11 mouse cellular contexts compared by ENCODE assay signal in genomic region chr3:116421121-116421520, GRCm38 (mm10). TPM values are rescaled to one million over a fixed set of nuclear protein-coding genes. Genes with fewer than 3 reads are reported as not detected.
DNase-seq lines count a peak whose midpoint lies in the region; ATAC-seq lines count a peak whose summit lies in the region.
"Had no signal": no experiment of that assay in that cellular context is flagged by ENCODE, and none has a peak within 500 bp of the region (broad histone marks: within the 10 kb centered on the region; RNA-seq: fewer than 3 reads in every experiment).

No protein-coding gene starts in this region.

- peaks cover 17% of the 10 kb centered on the region for H3K4me1 ChIP-seq in limb, embryonic 12.5 days (replicated peaks)
- peaks cover 23% of the 10 kb centered on the region for H3K4me1 ChIP-seq in limb, embryonic 10.5 days
- peaks cover 18% of the 10 kb centered on the region for H3K4me1 ChIP-seq in embryonic facial prominence, embryonic 13.5 days
- H3K4me1 ChIP-seq in hindbrain, embryonic 11.5 days (replicated peaks; ENCODE audit: control insufficient read depth, insufficient read depth, low read length) = no peaks in the 10 kb centered on the region; the same call in 1 of the 2 replicates
- H3K4me1 ChIP-seq in neural tube, embryonic 12.5 days = peaks cover 15% of the 10 kb centered on the region

- H3K4me2 ChIP-seq in limb, embryonic 12.5 days = peak overlapping the region; percentile 67; the same call in 1 of the 2 replicates
- peak overlapping the region; percentile 31; the same call in 1 of the 2 replicates for H3K4me2 ChIP-seq in embryonic facial prominence, embryonic 13.5 days
- H3K4me2 ChIP-seq in hindbrain, embryonic 11.5 days (replicated peaks; ENCODE audit: low read depth, low read length) = peak overlapping the region; percentile 90
- peak overlapping the region; percentile 88 for H3K4me2 ChIP-seq in neural tube, embryonic 12.5 days (replicated peaks)
- H3K4me2 ChIP-seq: liver, embryonic 15.5 days had no signal

- 64% methylated on average over 6 of the region's 6 CpGs for WGBS in limb, embryonic 12.5 days
- WGBS in limb, embryonic 10.5 days = 70% methylated on average over 6 of the region's 6 CpGs
- 44% methylated on average over 6 of the region's 6 CpGs for WGBS in embryonic facial prominence, embryonic 13.5 days
- WGBS in hindbrain, embryonic 11.5 days = 27% methylated on average over 6 of the region's 6 CpGs
- 28% methylated on average over 6 of the region's 6 CpGs for WGBS in neural tube, embryonic 12.5 days

- no peak for ATAC-seq in limb, embryonic 12.5 days (ENCODE audit: insufficient number of reproducible peaks, insufficient read depth, low FRiP score, low TSS enrichment, low read depth)
- ATAC-seq in embryonic facial prominence, embryonic 13.5 days (ENCODE audit: insufficient number of reproducible peaks, insufficient read depth, low FRiP score, low TSS enrichment, low read depth) = no peak
- ATAC-seq in hindbrain, embryonic 11.5 days (ENCODE audit: low FRiP score) = no peak
- ATAC-seq in neural tube, embryonic 12.5 days (ENCODE audit: low FRiP score, low read depth) = no peak

- H3K36me3 ChIP-seq in limb, embryonic 12.5 days = peaks cover 45% of the 10 kb centered on the region
- H3K36me3 ChIP-seq in limb, embryonic 10.5 days = peaks cover 48% of the 10 kb centered on the region
- H3K36me3 ChIP-seq in embryonic facial prominence, embryonic 13.5 days = peaks cover 19% of the 10 kb centered on the region
- H3K36me3 ChIP-seq in hindbrain, embryonic 11.5 days (ENCODE audit: control insufficient read depth, insufficient read depth, low read length) = no peaks in the 10 kb centered on the region
- H3K36me3 ChIP-seq in neural tube, embryonic 12.5 days = peaks cover 19% of the 10 kb centered on the region

- no peak overlapping the region; the same call in 1 of the 2 replicates for H3K4me3 ChIP-seq in limb, embryonic 12.5 days (replicated peaks)
- no peak overlapping the region for H3K4me3 ChIP-seq in limb, embryonic 10.5 days
- H3K4me3 ChIP-seq in embryonic facial prominence, embryonic 13.5 days = no peak overlapping the region
- H3K4me3 ChIP-seq in hindbrain, embryonic 11.5 days (ENCODE audit: low read depth, low read length) = peak overlapping the region; percentile 3; the same call in 1 of the 2 replicates
- 0 out of 2 replicates have a peak overlapping the region, but pooled peaks have one; percentile 2 for H3K4me3 ChIP-seq in neural tube, embryonic 12.5 days
- H3K4me3 ChIP-seq: left cerebral cortex, adult 2 months; liver, embryonic 15.5 days had no signal

- no peak for DNase-seq in limb, embryonic 10.5 days (ENCODE audit: low spot score)
- peak; percentile 26 for DNase-seq in hindbrain, embryonic 11.5 days (ENCODE audit: low spot score)
- DNase-seq in urinary bladder, postnatal 25 days (ENCODE audit: low spot score) = no peak
- DNase-seq in thymus, postnatal 0 days (ENCODE audit: low spot score) = no peak
- DNase-seq: right cerebral cortex, postnatal 25 days; thymus, postnatal 4 days had no signal

- no peak overlapping the region for H3K9ac ChIP-seq in limb, embryonic 12.5 days (replicated peaks)
- H3K9ac ChIP-seq in embryonic facial prominence, embryonic 13.5 days = no peak overlapping the region
- H3K9ac ChIP-seq in hindbrain, embryonic 11.5 days (ENCODE audit: low read depth, low read length) = no peak overlapping the region
- H3K9ac ChIP-seq in neural tube, embryonic 12.5 days = peak overlapping the region; percentile 26; the same call in 1 of the 2 replicates
- H3K9ac ChIP-seq: liver, embryonic 15.5 days had no signal

- H3K27ac ChIP-seq in limb, embryonic 12.5 days = no peak overlapping the region
- no peak overlapping the region for H3K27ac ChIP-seq in limb, embryonic 10.5 days
- no peak overlapping the region for H3K27ac ChIP-seq in embryonic facial prominence, embryonic 13.5 days
- H3K27ac ChIP-seq in hindbrain, embryonic 11.5 days (ENCODE audit: low read depth, low read length) = no peak overlapping the region
- H3K27ac ChIP-seq in neural tube, embryonic 12.5 days = no peak overlapping the region
- H3K27ac ChIP-seq: left cerebral cortex, adult 2 months; liver, embryonic 15.5 days had no signal

- H3K9me3 ChIP-seq in limb, embryonic 12.5 days = no peaks in the 10 kb centered on the region
- H3K9me3 ChIP-seq in limb, embryonic 10.5 days (replicated peaks) = no peaks in the 10 kb centered on the region
- no peaks in the 10 kb centered on the region for H3K9me3 ChIP-seq in embryonic facial prominence, embryonic 13.5 days
- no peaks in the 10 kb centered on the region for H3K9me3 ChIP-seq in hindbrain, embryonic 11.5 days (ENCODE audit: control insufficient read depth, low read length)
- no peaks in the 10 kb centered on the region for H3K9me3 ChIP-seq in neural tube, embryonic 12.5 days
- H3K9me3 ChIP-seq: liver, embryonic 15.5 days had no signal

- H3K27me3 ChIP-seq in limb, embryonic 12.5 days = no peaks in the 10 kb centered on the region
- no peaks in the 10 kb centered on the region for H3K27me3 ChIP-seq in limb, embryonic 10.5 days (ENCODE audit: low read depth, poor library complexity, severe bottlenecking)
- no peaks in the 10 kb centered on the region for H3K27me3 ChIP-seq in embryonic facial prominence, embryonic 13.5 days
- no peaks in the 10 kb centered on the region for H3K27me3 ChIP-seq in hindbrain, embryonic 11.5 days (ENCODE audit: control insufficient read depth, insufficient read depth, low read length)
- no peaks in the 10 kb centered on the region for H3K27me3 ChIP-seq in neural tube, embryonic 12.5 days (replicated peaks)
- H3K27me3 ChIP-seq: liver, embryonic 15.5 days had no signal

RNA-seq across cellular contexts. Expression of gene Cdc14a, which starts 2.7 kb away (rescaled TPM):
- 14.5 and 16.0 TPM in 2 replicates for polyA plus RNA-seq in limb, embryonic 12.5 days (2016; fragmentation: Nextera tagmentation; extraction: Ambion mirVana)
- polyA plus RNA-seq in limb, embryonic 10.5 days (2016; fragmentation: Nextera tagmentation; extraction: Ambion mirVana) = 12.0 and 13.1 TPM in 2 replicates
- polyA plus RNA-seq in embryonic facial prominence, embryonic 13.5 days (2015; fragmentation: Nextera tagmentation; extraction: Ambion mirVana) = 8.9 and 9.6 TPM in 2 replicates
- polyA plus RNA-seq in hindbrain, embryonic 11.5 days (2014; fragmentation: Nextera tagmentation; extraction: Ambion mirVana) = 14.1 and 17.2 TPM in 2 replicates
- 17.1 and 17.7 TPM in 2 replicates for polyA plus RNA-seq in neural tube, embryonic 12.5 days (2016; fragmentation: Nextera tagmentation; extraction: Ambion mirVana)
- 7.7 and 7.8 TPM in 2 replicates for polyA plus RNA-seq in thymus, postnatal 0 days (2015; fragmentation: Nextera tagmentation; extraction: Ambion mirVana)

Comparison
In these comparisons a context has a peak if more than half of its experiments do, and no peak if none do; other contexts are left out.
1. H3K4me2 ChIP-seq: peak in every context shown above with its lines; median percentile 90 in hindbrain, embryonic 11.5 days; 88 in neural tube, embryonic 12.5 days; 67 in limb, embryonic 12.5 days; 31 in embryonic facial prominence, embryonic 13.5 days.
2. H3K4me3 ChIP-seq: peak in hindbrain, embryonic 11.5 days (single experiment) and neural tube, embryonic 12.5 days (single experiment); none in limb, embryonic 12.5 days (single experiment), limb, embryonic 10.5 days (single experiment) and embryonic facial prominence, embryonic 13.5 days (single experiment).